Comparison of ENCODE assay signal across 9 mouse cellular contexts in genomic region chr4:118961141-118961628, GRCm38 (mm10). TPM values are rescaled to one million over a fixed set of nuclear protein-coding genes. Genes with fewer than 3 reads are reported as not detected.
A peak's percentile ranks its signal among the peaks of the same experiment; 100 is the strongest.
DNase-seq lines count a peak whose midpoint lies in the region; ATAC-seq and TF ChIP-seq lines count a peak whose summit lies in the region.
"Had no signal": no experiment of that assay in that cellular context is flagged by ENCODE, and none has a peak within 500 bp of the region (broad histone marks: within the 10 kb centered on the region; RNA-seq: fewer than 3 reads in every experiment).

Gene Lao1, plus strand, starts transcription at chr4:118961578.

- no peak within 1 kb of the TSS for H3K4me2 ChIP-seq in kidney, embryonic 16.5 days (replicated peaks; ENCODE audit: low read depth, low read length)
- H3K4me2 ChIP-seq: limb, embryonic 13.5 days had no signal

- H3K4me3 ChIP-seq in kidney, adult 2 months (ENCODE audit: insufficient read depth, low read depth, low read length): no peak within 1 kb of the TSS
- H3K4me3 ChIP-seq in kidney, embryonic 16.5 days (ENCODE audit: low read length): no peak within 1 kb of the TSS
- H3K4me3 ChIP-seq: limb, embryonic 13.5 days had no signal

- H3K4me1 ChIP-seq in kidney, adult 2 months (ENCODE audit: control insufficient read depth, insufficient read depth, low read length): no peaks in the 10 kb centered on the region
- H3K4me1 ChIP-seq in kidney, embryonic 16.5 days (ENCODE audit: insufficient read depth, low read length): no peaks in the 10 kb centered on the region
- H3K4me1 ChIP-seq: limb, embryonic 13.5 days had no signal

- H3K36me3 ChIP-seq in kidney, adult 2 months (ENCODE audit: control insufficient read depth, insufficient read depth, low read length): no peaks in the 10 kb centered on the region
- no peaks in the 10 kb centered on the region for H3K36me3 ChIP-seq in kidney, embryonic 16.5 days (ENCODE audit: insufficient read depth, low read length)
- H3K36me3 ChIP-seq: limb, embryonic 13.5 days had no signal

- ATAC-seq in kidney, embryonic 16.5 days (ENCODE audit: low FRiP score, low TSS enrichment): no peak

- 77% methylated on average over 2 of the region's 2 CpGs for WGBS in kidney, adult 2 months
- WGBS in kidney, embryonic 16.5 days: 81% methylated on average over 2 of the region's 2 CpGs

- peak; percentile 14 to 26 for DNase-seq in adrenal gland, adult (ENCODE audit: inconsistent age in 2 of 2, low spot score in 1 of 2)
- DNase-seq in adrenal gland, adult 8-10 months: no peak
- peak; percentile 68 for DNase-seq in kidney, adult 2 months
- peak; percentile 17 to 43 for DNase-seq in heart, postnatal 14 days
- peak; percentile 4 for DNase-seq in lung, postnatal 10 days
- no peak for DNase-seq in T-cell, adult 2 months (ENCODE audit: low spot score)
- DNase-seq in yolk sac, embryonic 10.5 days (ENCODE audit: low spot score): no peak

- no peak within 1 kb of the TSS for H3K27ac ChIP-seq in kidney, adult 2 months (ENCODE audit: insufficient read depth, low read depth, low read length)
- no peak within 1 kb of the TSS for H3K27ac ChIP-seq in kidney, embryonic 16.5 days (ENCODE audit: low read length)
- H3K27ac ChIP-seq: limb, embryonic 13.5 days had no signal

- H3K27me3 ChIP-seq in kidney, adult 2 months (replicated peaks; ENCODE audit: control insufficient read depth, insufficient read depth, low read length): no peaks in the 10 kb centered on the region
- H3K27me3 ChIP-seq in kidney, embryonic 16.5 days (ENCODE audit: insufficient read depth, low read length): no peaks in the 10 kb centered on the region
- H3K27me3 ChIP-seq: limb, embryonic 13.5 days had no signal

- TF ChIP-seq CTCF in kidney, adult 2 months (conservative IDR thresholded peaks at IDR 0.05; ENCODE audit: insufficient read depth, insufficient read length, low read depth, low read length): no peak

- H3K9ac ChIP-seq in kidney, embryonic 16.5 days (replicated peaks; ENCODE audit: low read length): no peak within 1 kb of the TSS
- H3K9ac ChIP-seq: limb, embryonic 13.5 days had no signal

- no peaks in the 10 kb centered on the region for H3K9me3 ChIP-seq in kidney, embryonic 16.5 days (ENCODE audit: low read length)
- H3K9me3 ChIP-seq: limb, embryonic 13.5 days had no signal

- intact Hi-C loops in heart, postnatal 14 days (cut with DNase I): no loop called here

- no peak for TF ChIP-seq POLR2A in kidney, adult 2 months (IDR thresholded peaks at IDR 0.05; ENCODE audit: low read depth, low read length)

RNA-seq across cellular contexts. Expression of gene Lao1, which starts in this region (rescaled TPM):
- not detected for total RNA-seq in adrenal gland, adult 8-10 months (2022)
- polyA plus RNA-seq in kidney, adult 2 months (2012; rRNA removed): not detected in 2 replicates
- polyA plus RNA-seq in kidney, embryonic 16.5 days (2015; fragmentation: Nextera tagmentation; extraction: Ambion mirVana): not detected in 2 replicates
- under 1 TPM; 0.24 to 0.57 TPM for total RNA-seq in heart, postnatal 14 days (2021)
- polyA plus RNA-seq: limb, embryonic 13.5 days had no signal

Comparison
In these comparisons a context has a peak if more than half of its experiments do, and no peak if none do; other contexts are left out.
1. DNase-seq: peak in adrenal gland, adult (2 of 2) and lung, postnatal 10 days (single experiment); none in adrenal gland, adult 8-10 months (single experiment), T-cell, adult 2 months (single experiment) and yolk sac, embryonic 10.5 days (single experiment).
2. Peak in DNase-seq in kidney, adult 2 months; RNA of the gene not detected or under 1 TPM.
3. Peak in DNase-seq in heart, postnatal 14 days; RNA of the gene not detected or under 1 TPM.